Mouse (Mus musculus) liver, embryonic 14.5 days (tissue): ENCODE data around the gene Gpr183. TPM values are rescaled to one million over a fixed set of nuclear protein-coding genes. Genes with fewer than 3 reads are reported as not detected.

Experiments used
- ATAC-seq: fragments of 200-750 bp; cut with Nextera tagmentation; 2 replicates; pipeline ENCODE4 v1.8.0; 2017; ENCODE audit warnings: moderate number of reproducible peaks, mild to moderate bottlenecking, moderate library complexity; ENCODE audit not compliant: insufficient read depth
- DNase-seq, 3 experiments: peaks; one replicate each; pipeline ENCODE4 v3.0.0-alpha.2; 2012 to 2013; ENCODE audit warnings: low read depth in 3 of 3, low spot score in 3 of 3
- H3K27ac ChIP-seq: fragments of 300-500 bp; sonication (generic); 2 replicates; pipeline ENCODE4 v1.5.1; 2014; ENCODE audit warnings: moderate library complexity, mild to moderate bottlenecking, control low read depth, inconsistent platforms
- H3K27me3 ChIP-seq: fragments of 300-500 bp; sonication (generic); 2 replicates; pipeline ENCODE4 v1.6.1; 2014; ENCODE audit warnings: mild to moderate bottlenecking, low read length, moderate library complexity; ENCODE audit not compliant: control insufficient read depth, insufficient read depth
- H3K36me3 ChIP-seq: fragments of 300-500 bp; sonication (generic); replicated peaks from 2 replicates; pipeline ENCODE4 v1.6.1; 2014; ENCODE audit warnings: low read depth; ENCODE audit not compliant: control insufficient read depth, insufficient read depth
- H3K4me1 ChIP-seq, 2 experiments: fragments of 200-500 bp in 1 of 2; fragments of 300-500 bp in 1 of 2; sonication (generic) in 1 of 2; replicated peaks; 2 replicates each; pipeline ENCODE4 v1.6.1; 2012 to 2014; ENCODE audit warnings: antibody characterized with exemption in 1 of 2, inconsistent platforms in 1 of 2, low read length in 1 of 2; ENCODE audit not compliant: control insufficient read depth in 2 of 2, insufficient read depth in 2 of 2
- H3K4me2 ChIP-seq: fragments of 300-500 bp; sonication (generic); 2 replicates; pipeline ENCODE4 v1.6.1; 2014; ENCODE audit warnings: low read depth, mild to moderate bottlenecking, control low read depth, moderate library complexity
- H3K4me3 ChIP-seq, 2 experiments: fragments of 200-500 bp in 1 of 2; fragments of 300-500 bp in 1 of 2; sonication (generic) in 1 of 2; 2 replicates each; pipeline ENCODE4 v1.5.1; 2012 to 2014; ENCODE audit warnings: low read depth in 2 of 2, low read length in 2 of 2, mild to moderate bottlenecking in 2 of 2, control low read depth in 1 of 2, inconsistent platforms in 1 of 2, moderate library complexity in 1 of 2; ENCODE audit not compliant: insufficient read depth in 1 of 2
- H3K9ac ChIP-seq: fragments of 300-500 bp; sonication (generic); replicated peaks from 2 replicates; pipeline ENCODE4 v1.6.1; 2014; ENCODE audit warnings: mild to moderate bottlenecking, control low read depth, moderate library complexity
- H3K9me3 ChIP-seq: fragments of 300-500 bp; sonication (generic); 2 replicates; pipeline ENCODE4 v1.6.1; 2016; ENCODE audit warnings: low read length, mixed read lengths; ENCODE audit not compliant: control insufficient read depth
- CTCF ChIP-seq: IDR thresholded peaks from 2 replicates; pipeline ENCODE4 v1.5.1; 2016; ENCODE audit warnings: antibody characterized with exemption, low read depth, control low read depth
- EP300 ChIP-seq: IDR thresholded peaks from 2 replicates; pipeline ENCODE4 v1.6.1; 2016; ENCODE audit warnings: antibody characterized with exemption, low read depth
- WGBS: fragments of 180-500 bp; shearing (Covaris S2); extraction: QIAGEN DNeasy Blood & Tissue Kit; methylation state at CpG from one replicate; pipeline ENCODE4 v1.1.7; 2014; ENCODE audit not compliant: insufficient replicate concordance; 5-methylcytosine and 5-hydroxymethylcytosine counted together
- polyA plus RNA-seq, 2 experiments: library from polyadenylated mRNA; depleted of rRNA in 1 of 2; stranded (reverse) in 1 of 2; unstranded in 1 of 2; fragments of >200 nt; fragmentation: Nextera tagmentation in 1 of 2; extraction: Ambion mirVana in 1 of 2; gene quantifications; 2 replicates each; pipeline versions ENCODE4 v1.2.1 to v1.2.3; 2012 to 2014

The Gpr183 gene
- polyA plus RNA-seq, 2 experiments = 0.62 to 0.75 TPM

- no peak for TF ChIP-seq EP300
- H3K27ac ChIP-seq = no peak overlapping the region
- H3K9me3 ChIP-seq = no peaks in the 10 kb centered on the region
- no peaks in the 10 kb centered on the region for H3K36me3 ChIP-seq
- no peaks in the 10 kb centered on the region for H3K27me3 ChIP-seq
- no peak overlapping the region for H3K4me2 ChIP-seq
- no peak overlapping the region for H3K9ac ChIP-seq
- ATAC-seq (no peak; the same call in 1 of the 2 replicates), DNase-seq (no peak)
- WGBS = 62% methylated on average over 12 of the region's 12 CpGs
- no peak overlapping the region for H3K4me3 ChIP-seq
- peaks cover 0 to 25% of the 10 kb centered on the region in 2 experiments; a peak in 2 of 4 replicates for H3K4me1 ChIP-seq
Measured at GRCm38 (mm10) chr14:121961496-121962127, 3.4 kb downstream of the Gpr183 start.

- TF ChIP-seq EP300 (no peak), CTCF (no peak)
- no peak overlapping the region for H3K4me2 ChIP-seq
- no peak for DNase-seq
- no peak overlapping the region for H3K27ac ChIP-seq
- no peak overlapping the region for H3K9ac ChIP-seq
- no peaks in the 10 kb centered on the region for H3K27me3 ChIP-seq
- H3K4me3 ChIP-seq = no peak overlapping the region
- H3K4me1 ChIP-seq = peaks cover 0 to 25% of the 10 kb centered on the region in 2 experiments; a peak in 2 of 4 replicates
- 35% methylated on average over 6 of the region's 6 CpGs for WGBS
- H3K36me3 ChIP-seq = no peaks in the 10 kb centered on the region
- H3K9me3 ChIP-seq = no peaks in the 10 kb centered on the region
- ATAC-seq = no peak
Measured at GRCm38 (mm10) chr14:121960997-121961396, 4.0 kb downstream of the Gpr183 start.

DNA sequence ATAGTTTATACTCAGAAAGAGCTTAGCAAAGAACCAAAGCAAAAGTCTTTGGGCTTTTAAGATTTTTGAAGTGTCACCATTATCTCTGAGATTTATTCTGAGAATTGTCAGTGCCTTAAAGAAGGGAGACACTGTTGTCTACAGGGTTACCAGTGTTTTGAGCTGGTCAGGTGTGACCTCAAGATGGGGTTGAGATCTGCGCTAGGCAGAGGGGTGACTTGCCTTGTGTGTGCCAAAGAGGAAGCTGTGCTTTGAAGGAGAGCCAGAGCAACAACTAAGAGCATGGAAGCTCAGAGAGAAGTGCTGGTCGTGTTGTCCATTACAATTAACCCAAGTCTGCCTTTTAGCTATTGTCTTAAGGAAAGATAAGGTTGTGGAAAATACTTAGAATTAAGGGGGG is 4.5 kb downstream of the Gpr183 start:
- no peak overlapping the region for H3K4me2 ChIP-seq
- no peaks in the 10 kb centered on the region for H3K36me3 ChIP-seq
- DNase-seq (no peak), ATAC-seq (no peak)
- H3K4me1 ChIP-seq = peaks cover 0 to 25% of the 10 kb centered on the region in 2 experiments; a peak in 2 of 4 replicates
- no peaks in the 10 kb centered on the region for H3K9me3 ChIP-seq
- no peak overlapping the region for H3K27ac ChIP-seq
- no peak overlapping the region for H3K9ac ChIP-seq
- WGBS = 33% methylated on average over 2 of the region's 2 CpGs
- TF ChIP-seq EP300 (no peak), CTCF (no peak)
- no peak overlapping the region for H3K4me3 ChIP-seq
- H3K27me3 ChIP-seq = no peaks in the 10 kb centered on the region

DNA sequence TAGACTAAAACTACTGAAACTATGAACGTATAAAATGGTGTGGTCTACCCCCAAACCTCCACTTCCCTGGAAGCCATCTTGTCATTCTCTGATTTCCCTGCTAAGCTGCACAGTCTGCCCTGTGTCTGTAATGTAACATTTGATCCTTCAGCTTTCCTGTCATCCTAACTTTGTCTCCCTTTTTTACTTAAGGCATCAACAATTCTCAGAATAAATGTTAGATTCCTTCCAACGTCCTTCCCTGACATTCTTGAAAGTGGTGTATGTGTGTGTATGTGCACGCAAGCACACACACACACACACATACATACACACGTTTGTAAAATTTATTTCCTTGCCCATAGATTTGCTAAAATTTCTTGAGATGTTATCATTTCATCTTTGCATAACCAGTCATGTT is 5.0 kb downstream of the Gpr183 start:
- DNase-seq = no peak

GRCm38 (mm10) chr14:121959538-121959980 is 5.4 kb downstream of the Gpr183 start:
- ATAC-seq (no peak), DNase-seq (no peak)
- Histone ChIP-seq H3K36me3 (no peaks in the 10 kb centered on the region), H3K27me3 (no peaks in the 10 kb centered on the region), H3K27ac (no peak overlapping the region), H3K9ac (no peak overlapping the region), H3K9me3 (no peaks in the 10 kb centered on the region), H3K4me1 (peaks cover 0 to 23% of the 10 kb centered on the region in 2 experiments; a peak in 2 of 4 replicates), H3K4me3 (no peak overlapping the region), H3K4me2 (no peak overlapping the region)
- TF ChIP-seq CTCF (no peak), EP300 (no peak)
- 68% methylated on average over 3 of the region's 3 CpGs for WGBS

More for the DNA sequence above, 5.0 kb downstream of the Gpr183 start:
- no peak for TF ChIP-seq CTCF
- no peak for TF ChIP-seq EP300
- Histone ChIP-seq H3K36me3 (no peaks in the 10 kb centered on the region), H3K4me3 (no peak overlapping the region), H3K27ac (no peak overlapping the region), H3K4me2 (no peak overlapping the region), H3K9ac (no peak overlapping the region), H3K9me3 (no peaks in the 10 kb centered on the region), H3K27me3 (no peaks in the 10 kb centered on the region), H3K4me1 (peaks cover 0 to 25% of the 10 kb centered on the region in 2 experiments; a peak in 2 of 4 replicates)
- WGBS = 67% methylated on average over 4 of the region's 4 CpGs
- ATAC-seq = no peak
